Mouse (Mus musculus) layer of hippocampus, adult 8-10 months (tissue): ENCODE results near the gene 1110065P20Rik. TPM values are rescaled to one million over a fixed set of nuclear protein-coding genes. Genes with fewer than 3 reads are reported as not detected.

Experiments used
- DNase-seq, 2 experiments: peaks; one replicate each; pipeline ENCODE4 v3.0.0; 2022; ENCODE audit warnings: low spot score in 2 of 2
- total RNA-seq, 4 experiments: library from RNA; stranded (reverse); gene quantifications; 2 replicates each; pipeline ENCODE4 v1.2.4; 2022

1110065P20Rik gene
- 10 to 100 TPM; 75.8 to 80.7 (median 78.8) TPM for total RNA-seq

DNA sequence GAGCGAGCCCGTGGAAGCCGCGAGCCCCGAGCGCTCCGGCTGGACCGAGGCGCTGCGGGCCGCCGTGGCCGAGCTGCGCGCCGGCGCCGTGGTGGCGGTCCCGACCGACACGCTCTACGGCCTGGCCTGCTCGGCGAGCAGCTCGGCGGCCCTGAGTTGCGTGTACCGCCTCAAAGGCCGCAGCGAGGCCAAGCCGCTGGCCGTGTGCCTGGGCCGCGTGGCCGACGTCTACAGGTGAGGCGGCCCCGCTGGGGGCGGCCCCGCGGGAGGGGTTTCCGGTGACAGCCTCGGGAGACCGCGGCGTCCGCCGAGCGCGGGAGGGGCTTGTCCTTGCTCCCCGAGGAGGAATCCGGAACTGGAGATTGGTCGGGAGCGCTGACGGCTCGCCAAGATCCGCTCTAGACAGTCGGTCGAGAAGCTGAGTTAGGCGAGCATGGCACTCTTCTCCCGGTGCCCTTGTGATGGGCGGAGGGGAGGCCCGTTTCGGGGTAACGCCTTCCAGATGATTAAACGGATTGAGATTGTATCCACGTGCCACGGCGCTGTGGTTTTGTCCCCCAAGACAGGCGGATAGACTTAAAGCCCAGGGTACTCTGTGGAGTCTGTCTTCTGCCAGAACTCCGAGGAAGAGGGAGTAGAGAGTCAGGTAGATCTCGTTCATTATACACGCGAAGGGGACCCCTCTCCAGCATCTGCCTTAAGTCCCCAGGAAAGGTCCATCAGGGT lies at the start of gene 1110065P20Rik:
Gene 1110065P20Rik, minus strand, starts transcription at position 264 of the 726 bp plus-strand sequence.
- peak; percentile 57 to 63 for DNase-seq

- no peak for DNase-seq
These were observed 48.9 kb upstream of the 1110065P20Rik start for GRCm38 (mm10) chr4:124899906-124900305.

GRCm38 (mm10) chr4:124898428-124898827 lies 47.4 kb upstream of the 1110065P20Rik start:
- no peak for DNase-seq

GRCm38 (mm10) chr4:124894508-124895428 lies 43.8 kb upstream of the 1110065P20Rik start:
- DNase-seq: peak in 1 of 2 experiments; percentile 48

GRCm38 (mm10) chr4:124893769-124894168 lies 42.8 kb upstream of the 1110065P20Rik start:
- DNase-seq: no peak

GRCm38 (mm10) chr4:124890831-124891230 lies 39.8 kb upstream of the 1110065P20Rik start:
- no peak for DNase-seq

GRCm38 (mm10) chr4:124889935-124890334 lies 38.9 kb upstream of the 1110065P20Rik start:
- no peak for DNase-seq

DNA sequence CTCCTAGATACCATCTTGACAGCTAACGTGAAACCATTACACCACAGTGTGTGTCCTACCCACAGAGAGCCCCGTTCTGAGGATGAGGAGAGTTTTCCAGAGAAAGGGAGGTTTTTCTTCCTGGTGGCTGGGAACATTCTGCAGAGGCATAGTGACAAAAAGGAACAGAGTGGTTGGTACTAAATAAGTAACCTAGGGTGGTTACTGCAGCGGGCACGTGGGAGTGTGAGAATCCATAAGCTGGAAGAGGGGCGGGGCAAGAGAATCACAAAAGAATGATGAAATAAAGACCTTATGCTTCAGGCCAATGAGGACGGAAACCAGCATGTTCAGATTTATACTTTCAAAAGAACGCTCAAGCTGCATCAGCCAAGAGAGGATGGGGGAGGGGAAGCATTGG lies 37.7 kb upstream of the 1110065P20Rik start:
- no peak for DNase-seq

DNA sequence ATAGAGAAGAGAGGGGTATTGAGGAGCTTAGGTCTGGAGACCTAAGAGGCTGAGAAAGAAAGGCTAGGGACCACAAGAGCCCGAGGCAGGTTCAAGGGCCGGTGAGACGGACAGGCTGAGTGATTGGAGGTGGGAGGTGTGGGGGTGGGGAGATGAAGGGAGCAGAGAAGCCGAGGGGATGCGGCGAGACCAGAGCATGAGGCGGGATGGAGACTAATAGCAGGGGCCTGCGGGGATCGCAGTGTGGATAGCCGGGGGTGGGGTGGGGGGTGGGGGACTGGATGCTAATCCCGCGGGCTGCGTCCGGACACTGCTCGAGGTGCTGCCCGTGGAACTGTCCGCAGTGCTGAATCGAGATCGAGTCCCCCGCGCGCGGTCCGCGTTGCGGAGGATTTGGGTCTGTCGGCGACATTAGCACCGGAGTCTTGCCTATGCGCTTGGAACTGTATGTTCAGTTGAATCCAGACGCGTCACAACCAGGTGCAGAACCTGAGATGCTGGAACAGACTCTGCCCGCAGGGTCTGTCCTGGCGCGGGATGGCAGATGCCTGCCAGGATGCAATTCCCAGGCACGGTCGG lies 31.2 kb upstream of the 1110065P20Rik start:
- DNase-seq: no peak

- peak; percentile 76 to 83 for DNase-seq
These were observed 30.4 kb upstream of the 1110065P20Rik start for GRCm38 (mm10) chr4:124881341-124881908.

DNA sequence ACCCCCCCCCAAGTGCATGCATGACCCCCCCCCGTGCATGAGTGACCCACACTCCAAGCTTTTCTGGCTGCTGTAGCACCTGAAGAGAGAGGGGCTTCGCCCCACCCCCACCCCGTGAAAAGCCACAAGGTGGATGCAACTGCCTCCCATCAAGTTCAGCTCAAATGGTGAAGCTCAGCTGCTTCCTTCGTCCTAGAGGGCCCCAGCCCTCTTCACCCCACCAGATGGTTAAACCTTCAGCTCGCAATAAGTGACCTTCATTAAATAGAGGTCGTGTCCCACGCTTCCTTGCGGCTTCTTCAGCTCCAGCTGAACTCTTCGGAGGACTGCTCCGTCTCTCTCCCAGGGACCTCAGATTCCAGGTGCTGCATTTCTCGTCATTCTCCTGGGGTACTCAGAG lies 29.6 kb upstream of the 1110065P20Rik start, which contains the start of gene Epha10:
Gene Epha10, plus strand, starts transcription at position 301 of the 400 bp plus-strand sequence.
- DNase-seq: no peak

DNA sequence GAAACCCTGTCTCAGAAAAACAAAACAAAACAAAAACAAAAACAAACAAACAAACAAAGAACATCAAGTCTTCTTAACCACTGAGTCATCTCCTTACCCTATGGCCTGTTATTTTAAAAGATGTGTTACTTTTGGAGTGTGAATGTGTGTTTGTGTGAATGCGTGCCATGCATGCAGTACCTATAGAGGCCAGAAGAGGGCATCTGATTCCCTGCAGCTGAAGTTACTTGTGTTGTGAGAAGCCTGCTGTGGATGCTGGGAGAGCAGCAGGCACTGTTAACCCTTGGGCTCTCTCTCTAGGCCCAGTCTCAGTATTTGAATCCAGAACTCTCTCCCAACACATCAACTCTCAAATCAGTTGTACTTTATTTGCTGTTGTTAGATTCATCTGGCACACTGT lies 21.7 kb upstream of the 1110065P20Rik start:
- no peak for DNase-seq

DNA sequence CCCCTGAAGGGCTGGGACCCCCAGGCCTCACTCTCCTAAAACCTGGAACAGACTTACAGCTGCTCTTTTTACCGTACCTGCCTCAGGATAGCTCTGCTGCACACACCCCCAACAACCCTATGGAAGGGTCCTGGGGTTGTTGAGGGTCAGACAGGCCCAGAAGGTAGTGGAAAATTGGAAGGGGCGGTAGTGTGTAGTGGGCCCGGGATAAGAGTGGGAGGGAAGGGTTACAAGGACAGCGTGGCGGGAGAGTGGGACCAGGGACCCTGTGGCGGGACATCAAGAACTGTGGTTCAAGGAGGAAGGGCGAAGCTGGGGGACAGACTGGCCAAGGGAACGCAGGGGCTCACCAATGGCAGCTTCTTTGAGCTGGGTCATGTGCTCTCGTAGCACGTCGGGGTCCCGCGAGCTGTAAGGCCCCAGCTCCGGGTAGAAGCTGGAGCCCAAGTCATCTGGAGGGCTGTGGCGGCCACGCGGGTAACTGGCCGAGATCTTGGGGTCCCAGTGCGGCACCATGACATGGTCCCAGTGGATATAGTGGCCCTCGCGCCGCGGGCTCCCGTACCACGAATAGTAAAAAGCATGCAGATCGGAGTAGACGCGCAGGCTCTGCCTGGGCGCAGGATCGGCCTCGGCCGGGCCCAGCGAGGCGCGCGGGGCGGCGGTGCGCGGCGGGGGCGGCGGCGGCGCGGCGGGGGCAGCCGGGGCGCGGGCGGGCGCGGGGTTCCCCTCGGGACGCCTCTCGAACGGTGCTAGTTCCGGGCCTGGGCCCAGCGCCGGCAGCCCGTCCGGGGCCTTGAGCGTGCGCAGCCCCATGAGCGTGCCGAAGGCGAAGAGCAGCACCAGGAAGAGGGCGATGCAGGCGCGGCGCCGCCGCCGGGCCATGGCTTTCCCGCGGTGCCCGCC lies 10.5 kb upstream of the 1110065P20Rik start, which contains the start of gene Maneal:
Gene Maneal, minus strand, starts transcription at position 889 of the 906 bp plus-strand sequence.
- no peak for DNase-seq

DNA sequence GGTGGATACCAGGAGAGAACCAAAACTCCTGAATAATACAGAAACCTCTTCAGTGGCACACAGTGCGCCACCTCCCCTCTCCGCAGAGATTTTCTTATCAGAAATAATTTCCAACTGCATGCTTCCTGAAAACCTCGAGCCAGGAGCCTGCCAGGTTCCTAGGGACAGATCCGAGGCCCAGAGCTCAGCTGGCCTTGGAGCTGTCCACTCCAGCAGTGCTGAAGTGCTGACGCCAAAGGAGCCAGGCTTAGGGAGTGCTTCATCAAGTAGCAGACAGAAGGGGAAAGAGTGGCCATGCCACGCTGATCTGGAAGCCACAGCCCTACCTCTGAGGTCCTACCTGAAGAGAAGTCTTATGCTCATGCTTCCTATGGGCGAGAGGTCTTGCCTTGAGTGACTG lies 9.4 kb upstream of the 1110065P20Rik start:
- no peak for DNase-seq

- no peak for DNase-seq
These were observed 7.4 kb upstream of the 1110065P20Rik start for GRCm38 (mm10) chr4:124858370-124858769.

DNA sequence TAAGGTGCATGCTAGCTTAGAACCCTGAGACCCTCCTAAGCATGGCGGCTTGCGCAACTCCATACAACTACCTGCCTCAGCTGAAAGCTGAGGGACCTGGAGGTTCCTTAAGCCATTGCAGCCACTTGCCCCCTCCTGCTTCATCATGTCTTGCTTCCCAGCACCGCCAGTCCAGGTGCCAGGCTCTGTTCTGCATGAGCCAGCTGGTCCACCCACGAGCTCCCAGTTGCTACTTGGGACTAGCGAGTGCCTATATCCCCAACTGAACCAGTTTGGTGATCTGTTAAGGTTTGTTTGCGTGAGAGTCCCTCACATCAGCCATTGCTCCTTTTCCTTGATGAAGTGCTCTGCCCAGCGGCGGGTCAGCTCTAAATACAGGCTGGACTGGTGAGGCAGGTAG lies 5.3 kb upstream of the 1110065P20Rik start:
- peak in 1 of 2 experiments; percentile 55 for DNase-seq

- DNase-seq: peak; percentile 89 to 91
These were observed 609 bp downstream of the 1110065P20Rik start, which contains the start of gene Yrdc for GRCm38 (mm10) chr4:124850261-124850913. Yrdc (plus strand) TSS chr4:124850679.

- DNase-seq: peak; percentile 75 to 80
These were observed 1.2 kb downstream of the 1110065P20Rik start for GRCm38 (mm10) chr4:124849631-124850260.

- peak; percentile 78 to 89 for DNase-seq
These were observed 3.4 kb downstream of the 1110065P20Rik start for GRCm38 (mm10) chr4:124847573-124847972.
